Mouse (Mus musculus): Measurements from ENCODE around the gene Ppil4. TPM values are rescaled to one million over a fixed set of nuclear protein-coding genes. Genes with fewer than 3 reads are reported as not detected.
A peak's percentile ranks its signal among the peaks of the same experiment; 100 is the strongest.

Ppil4 gene
- polyA plus RNA-seq, 1 experiment from 2014 or later, result 46.9 TPM

DNA sequence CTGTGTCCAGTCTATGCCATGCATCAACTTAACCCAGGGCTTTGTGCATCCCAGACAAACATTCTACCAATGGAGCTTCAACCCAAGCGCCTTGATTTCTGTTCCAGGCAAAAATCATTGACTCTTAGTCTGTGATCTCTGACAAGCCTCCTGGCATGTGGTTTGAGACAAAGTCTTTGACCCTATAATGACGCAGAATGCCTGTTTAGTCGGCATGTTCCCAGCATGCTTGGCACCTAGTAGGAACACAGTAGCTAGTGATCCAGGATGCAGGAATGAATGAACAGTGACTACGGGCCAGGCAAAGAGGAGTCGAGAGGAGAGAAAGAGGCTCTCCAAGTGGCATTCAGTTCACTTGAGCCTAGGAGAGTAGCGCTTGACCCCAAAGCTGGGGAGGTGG, 70.7 kb downstream of the Ppil4 start:
- Histone ChIP-seq H3K4me3 (replicated peaks) (no peak overlapping the region), H3K27me3 (peaks cover 26% of the 10 kb centered on the region), H3K9me3 (no peaks in the 10 kb centered on the region), H3K9ac (replicated peaks) (no peak overlapping the region), H3K4me1 (replicated peaks) (peaks cover 18% of the 10 kb centered on the region), H3K27ac (no peak overlapping the region), H3K4me2 (no peak overlapping the region), H3K36me3 (no peaks in the 10 kb centered on the region)
- no peak for ATAC-seq (ENCODE audit: insufficient number of reproducible peaks, insufficient read depth, low FRiP score, low TSS enrichment, low read depth)
- WGBS, result 93% methylated on average over 6 of the region's 6 CpGs

GRCm38 (mm10) chr10:7864184-7864583, 71.5 kb downstream of the Ppil4 start:
- 69% methylated on average over 6 of the region's 6 CpGs for WGBS
- Histone ChIP-seq H3K4me1 (replicated peaks) (peaks cover 18% of the 10 kb centered on the region), H3K9ac (replicated peaks) (no peak overlapping the region), H3K36me3 (no peaks in the 10 kb centered on the region), H3K27me3 (peaks cover 33% of the 10 kb centered on the region), H3K9me3 (no peaks in the 10 kb centered on the region), H3K4me3 (replicated peaks) (no peak overlapping the region), H3K27ac (no peak overlapping the region), H3K4me2 (no peak overlapping the region)
- no peak for ATAC-seq (ENCODE audit: insufficient number of reproducible peaks, insufficient read depth, low FRiP score, low TSS enrichment, low read depth)

DNA sequence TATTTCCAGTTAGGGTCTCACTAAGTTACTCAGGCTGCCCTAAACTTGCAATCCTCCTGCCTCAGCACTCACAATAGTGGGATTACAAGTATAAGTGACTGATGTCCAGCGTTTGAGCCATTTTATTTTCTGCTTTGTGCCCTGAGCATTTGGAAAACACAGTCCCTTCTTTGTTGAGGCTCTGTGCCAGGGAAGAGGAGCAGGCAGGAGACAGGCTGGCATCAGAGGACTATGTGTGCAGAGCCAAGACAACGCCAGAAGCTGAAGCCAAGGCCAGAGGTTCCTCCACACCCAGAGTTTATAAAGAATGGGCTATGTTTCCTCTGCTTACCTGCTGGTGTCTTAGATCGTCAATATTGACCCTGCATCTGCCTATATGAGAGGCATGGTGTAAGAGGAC, 72.1 kb downstream of the Ppil4 start:
- no peaks in the 10 kb centered on the region for H3K36me3 ChIP-seq
- WGBS, result 88% methylated on average over 3 of the region's 3 CpGs
- no peak overlapping the region for H3K4me3 ChIP-seq (replicated peaks)
- no peaks in the 10 kb centered on the region for H3K9me3 ChIP-seq
- ATAC-seq (ENCODE audit: insufficient number of reproducible peaks, insufficient read depth, low FRiP score, low TSS enrichment, low read depth), result no peak
- peaks cover 39% of the 10 kb centered on the region for H3K27me3 ChIP-seq
- H3K4me1 ChIP-seq (replicated peaks), result peaks cover 21% of the 10 kb centered on the region
- H3K4me2 ChIP-seq, result no peak overlapping the region
- H3K27ac ChIP-seq, result no peak overlapping the region
- no peak overlapping the region for H3K9ac ChIP-seq (replicated peaks)

DNA sequence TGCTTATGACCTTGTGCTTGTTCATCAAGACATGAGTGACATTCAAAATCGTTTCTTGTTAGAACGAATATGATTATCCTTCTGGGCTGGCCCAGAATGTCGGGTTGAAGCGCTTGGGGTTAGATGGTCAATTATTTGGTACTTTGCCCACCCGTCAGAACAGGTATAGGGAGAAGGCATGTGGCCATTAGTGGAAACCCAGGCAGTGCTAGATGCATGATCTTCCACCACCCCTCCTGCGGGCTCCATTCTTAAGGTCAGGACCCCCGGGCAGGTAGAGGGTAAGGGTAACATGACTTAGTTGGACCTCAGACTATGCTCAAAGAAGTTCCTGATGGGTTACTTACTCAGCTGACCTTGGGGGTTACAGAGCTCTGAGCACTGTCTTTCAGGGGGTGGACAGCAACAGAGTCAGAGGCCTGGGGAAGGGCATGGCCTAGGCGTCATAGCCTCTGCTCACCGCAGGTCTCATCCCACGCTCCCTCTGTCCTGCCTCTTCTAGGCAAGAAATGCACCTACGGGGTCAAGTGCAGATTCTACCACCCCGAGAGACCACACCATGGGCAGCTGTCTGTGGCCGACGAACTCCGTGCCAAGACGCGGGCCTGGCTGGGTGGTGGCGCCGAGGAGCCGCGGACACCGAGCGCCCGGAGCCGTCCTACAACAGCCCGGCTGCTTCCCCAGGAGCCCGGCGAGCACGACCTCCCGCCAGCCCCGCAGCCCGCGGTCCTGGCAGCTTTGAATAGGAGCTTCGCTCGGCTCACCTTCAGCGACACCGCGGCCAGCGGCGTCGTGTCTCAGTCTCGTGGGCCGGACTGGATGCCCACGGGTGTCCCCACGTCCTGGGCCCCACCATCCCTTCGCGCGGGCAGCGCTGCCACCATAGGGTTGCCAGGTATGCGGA, 74.3 kb downstream of the Ppil4 start:
- Histone ChIP-seq H3K27me3 (peaks cover 39% of the 10 kb centered on the region), H3K9ac (replicated peaks) (peak overlapping the region; percentile 54), H3K27ac (no peak overlapping the region), H3K4me1 (replicated peaks) (peaks cover 30% of the 10 kb centered on the region), H3K4me2 (peak overlapping the region; percentile 78), H3K36me3 (no peaks in the 10 kb centered on the region), H3K9me3 (no peaks in the 10 kb centered on the region), H3K4me3 (replicated peaks) (peak overlapping the region; percentile 42)
- no peak for ATAC-seq (ENCODE audit: insufficient number of reproducible peaks, insufficient read depth, low FRiP score, low TSS enrichment, low read depth)
- 19% methylated on average over 50 of the region's 50 CpGs for WGBS

- Histone ChIP-seq H3K4me3 (replicated peaks) (peak overlapping the region; percentile 42), H3K9me3 (no peaks in the 10 kb centered on the region), H3K4me1 (replicated peaks) (peaks cover 27% of the 10 kb centered on the region), H3K36me3 (no peaks in the 10 kb centered on the region), H3K9ac (replicated peaks) (peak overlapping the region; percentile 54), H3K27me3 (peaks cover 39% of the 10 kb centered on the region), H3K4me2 (peak overlapping the region; percentile 78), H3K27ac (no peak overlapping the region)
- ATAC-seq (ENCODE audit: insufficient number of reproducible peaks, insufficient read depth, low FRiP score, low TSS enrichment, low read depth), result no peak
- WGBS, result 25% methylated on average over 21 of the region's 21 CpGs
Measured at GRCm38 (mm10) chr10:7867666-7868030, 75.0 kb downstream of the Ppil4 start.

GRCm38 (mm10) chr10:7869746-7870145, 77.1 kb downstream of the Ppil4 start:
- Histone ChIP-seq H3K27me3 (peaks cover 37% of the 10 kb centered on the region), H3K9ac (replicated peaks) (no peak overlapping the region), H3K4me2 (no peak overlapping the region), H3K36me3 (no peaks in the 10 kb centered on the region), H3K4me1 (replicated peaks) (peaks cover 24% of the 10 kb centered on the region), H3K27ac (no peak overlapping the region), H3K9me3 (no peaks in the 10 kb centered on the region), H3K4me3 (replicated peaks) (no peak overlapping the region)
- no peak for ATAC-seq (ENCODE audit: insufficient number of reproducible peaks, insufficient read depth, low FRiP score, low TSS enrichment, low read depth)
- WGBS, result 59% methylated on average over 8 of the region's 8 CpGs

DNA sequence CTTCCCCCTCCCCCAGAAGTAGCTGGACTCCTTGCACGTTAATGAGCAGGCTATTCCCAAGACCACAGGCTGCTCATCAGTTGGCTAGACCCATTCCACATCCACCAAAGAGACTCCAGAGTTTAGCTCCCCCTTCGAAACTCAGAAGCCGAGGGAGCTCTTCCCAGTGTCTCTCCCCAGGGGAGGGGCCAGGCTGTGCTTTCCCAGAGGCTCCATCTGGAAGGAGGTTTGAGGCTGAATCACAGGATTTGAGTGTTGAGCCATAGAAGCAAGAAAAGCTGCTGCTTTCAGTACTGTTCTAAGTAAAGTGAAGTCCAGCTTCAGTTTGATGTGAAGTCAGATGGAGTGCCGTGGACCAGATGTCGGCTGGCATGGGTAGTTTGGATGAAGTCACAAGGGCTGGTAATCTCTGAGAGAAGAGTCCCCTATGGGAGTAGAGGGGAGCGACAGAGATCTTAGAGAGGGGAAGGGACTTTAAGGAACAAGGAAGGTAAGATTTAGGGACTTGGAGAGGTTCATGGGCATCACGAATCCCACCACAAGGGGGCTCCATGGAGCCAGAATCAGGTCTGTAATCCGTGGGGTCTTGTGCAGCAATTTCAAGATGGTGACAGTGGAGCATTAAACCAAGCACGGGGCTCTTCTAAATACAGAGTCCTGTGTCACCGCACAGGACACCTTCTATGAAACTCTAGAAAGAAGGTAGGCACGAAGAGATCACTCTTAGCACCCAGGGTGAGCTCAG, 78.1 kb downstream of the Ppil4 start:
- no peak overlapping the region for H3K27ac ChIP-seq
- H3K27me3 ChIP-seq, result peaks cover 37% of the 10 kb centered on the region
- H3K4me2 ChIP-seq, result no peak overlapping the region
- no peaks in the 10 kb centered on the region for H3K9me3 ChIP-seq
- no peak overlapping the region for H3K4me3 ChIP-seq (replicated peaks)
- H3K36me3 ChIP-seq, result no peaks in the 10 kb centered on the region
- no peak for ATAC-seq (ENCODE audit: insufficient number of reproducible peaks, insufficient read depth, low FRiP score, low TSS enrichment, low read depth)
- H3K4me1 ChIP-seq (replicated peaks), result peaks cover 24% of the 10 kb centered on the region
- 68% methylated on average over 11 of the region's 11 CpGs for WGBS
- no peak overlapping the region for H3K9ac ChIP-seq (replicated peaks)

GRCm38 (mm10) chr10:7871381-7872020, 78.8 kb downstream of the Ppil4 start:
- 73% methylated on average over 5 of the region's 5 CpGs for WGBS
- no peak overlapping the region for H3K4me2 ChIP-seq
- peaks cover 32% of the 10 kb centered on the region for H3K27me3 ChIP-seq
- H3K36me3 ChIP-seq, result no peaks in the 10 kb centered on the region
- H3K9ac ChIP-seq (replicated peaks), result no peak overlapping the region
- H3K27ac ChIP-seq, result no peak overlapping the region
- no peaks in the 10 kb centered on the region for H3K9me3 ChIP-seq
- ATAC-seq (ENCODE audit: insufficient number of reproducible peaks, insufficient read depth, low FRiP score, low TSS enrichment, low read depth), result no peak
- no peak overlapping the region for H3K4me3 ChIP-seq (replicated peaks)
- H3K4me1 ChIP-seq (replicated peaks), result peaks cover 24% of the 10 kb centered on the region

Small RNA genes lying within 50 kb of the gene (microRNA-seq; reads per million reads assigned to microRNA genes)
- gene Mir5104, result 1.9 reads per million

Other genes with a start within 250 kb of the Ppil4 start
- gene Lrp11, start 203.1 kb upstream of the Ppil4 start, polyA plus RNA-seq (2016; fragmentation: Nextera tagmentation; extraction: Ambion mirVana), result 1.1 and 1.3 TPM in 2 replicates
- gene Nup43, start 125.4 kb upstream of the Ppil4 start, polyA plus RNA-seq (2016; fragmentation: Nextera tagmentation; extraction: Ambion mirVana), result 68.9 and 71.8 TPM in 2 replicates
- gene Pcmt1, start 111.8 kb upstream of the Ppil4 start, polyA plus RNA-seq (2016; fragmentation: Nextera tagmentation; extraction: Ambion mirVana), result 116 and 120 TPM in 2 replicates
- 8.4 and 9.1 TPM in 2 replicates for gene Lats1, start 111.7 kb upstream of the Ppil4 start, polyA plus RNA-seq (2016; fragmentation: Nextera tagmentation; extraction: Ambion mirVana)
- 69.5 and 74.9 TPM in 2 replicates for gene Katna1, start 66.9 kb upstream of the Ppil4 start, polyA plus RNA-seq (2016; fragmentation: Nextera tagmentation; extraction: Ambion mirVana)
- 60.8 and 68.1 TPM in 2 replicates for gene Ginm1, start 67 bp upstream of the Ppil4 start, polyA plus RNA-seq (2016; fragmentation: Nextera tagmentation; extraction: Ambion mirVana)
- 0.29 TPM in 2 replicates for gene Zc3h12d, start 39.6 kb downstream of the Ppil4 start, polyA plus RNA-seq (2016; fragmentation: Nextera tagmentation; extraction: Ambion mirVana)
- 27.5 and 29.5 TPM in 2 replicates for gene Tab2, start 163.3 kb downstream of the Ppil4 start, polyA plus RNA-seq (2016; fragmentation: Nextera tagmentation; extraction: Ambion mirVana)

All from limb, embryonic 12.5 days (tissue).